Mouse (Mus musculus): ENCODE measurements at regions not wholly inside any gene's neighbourhood (a gene's known extent, or its start where the extent isn't known, plus 50 kb on each side); places are given as distances from the start of the nearest gene placed in this dataset.

GRCm38 (mm10) chr7:53872480-53873200, 962.7 kb upstream of the Luzp2 start:
- TF ChIP-seq CTCF (IDR thresholded peaks at IDR 0.05; ENCODE audit: low read depth) (no peak), EP300 (IDR thresholded peaks at IDR 0.05; ENCODE audit: low read depth) (no peak)

Data from heart, postnatal 0 days (tissue).